Mouse (Mus musculus): ENCODE measurements around the gene Gsn. TPM values are rescaled to one million over a fixed set of nuclear protein-coding genes. Genes with fewer than 3 reads are reported as not detected.
A peak's percentile ranks its signal among the peaks of the same experiment; 100 is the strongest.

Gene Gsn
- polyA plus RNA-seq, 1 experiment from 2014 or later: 204 TPM

DNA sequence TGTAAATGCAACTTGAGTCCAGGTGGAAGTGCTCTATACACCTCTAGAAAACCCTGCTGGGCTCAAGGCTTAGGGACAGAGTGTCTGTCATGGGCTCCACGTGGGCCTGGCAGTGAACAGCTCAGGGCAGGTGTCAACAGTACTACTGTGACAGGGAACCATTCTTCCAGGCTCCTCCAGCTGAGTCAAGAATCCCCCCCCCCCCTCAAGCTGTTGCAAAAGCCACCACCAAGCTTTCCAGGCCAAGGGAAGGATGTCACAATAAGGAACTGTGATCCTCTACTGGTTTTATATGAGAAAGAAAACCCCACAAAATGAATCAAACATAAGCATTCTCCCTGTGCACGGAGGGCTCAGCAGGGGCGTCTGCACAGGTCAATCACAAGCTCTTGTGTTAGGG is 58.1 kb downstream of the Gsn start:
- Histone ChIP-seq H3K4me3 (ENCODE audit: low read depth, low read length) (no peak overlapping the region), H3K9me3 (ENCODE audit: control insufficient read depth, low read depth, low read length) (no peaks in the 10 kb centered on the region), H3K4me1 (ENCODE audit: control insufficient read depth, insufficient read depth, low read length) (0 out of 2 replicates have a peak, but pooled peaks cover 3% of the 10 kb centered on the region), H3K4me2 (replicated peaks; ENCODE audit: low read depth, low read length) (no peak overlapping the region), H3K27ac (ENCODE audit: low read length) (no peak overlapping the region), H3K27me3 (ENCODE audit: control insufficient read depth, insufficient read depth, low read length) (no peaks in the 10 kb centered on the region), H3K36me3 (ENCODE audit: control insufficient read depth, insufficient read depth, low read length) (peaks cover 11% of the 10 kb centered on the region; the same call in 1 of the 2 replicates), H3K9ac (replicated peaks; ENCODE audit: low read depth, low read length) (no peak overlapping the region)
- ATAC-seq (ENCODE audit: insufficient number of reproducible peaks, insufficient read depth, low FRiP score, low read depth): no peak
- WGBS: 55% methylated on average over 3 of the region's 3 CpGs

DNA sequence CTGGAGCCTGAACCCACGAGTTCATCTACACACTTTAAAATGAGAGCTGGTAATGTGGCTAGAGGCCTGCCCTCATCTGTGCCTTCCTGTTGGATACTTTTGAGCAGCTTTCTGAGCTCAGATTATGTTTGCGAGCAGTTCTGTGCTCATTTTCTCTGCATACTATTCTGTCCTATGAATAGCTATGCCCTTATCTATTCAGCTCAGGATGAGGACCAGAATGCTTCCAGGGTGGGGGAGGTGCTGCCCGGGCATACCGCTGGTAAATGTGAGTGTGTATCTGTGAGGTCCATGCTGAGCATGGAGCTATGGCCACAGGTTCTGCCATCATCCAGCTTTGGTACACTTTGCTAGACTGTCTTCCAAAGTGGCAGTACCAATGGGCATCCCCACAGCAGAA is 61.4 kb downstream of the Gsn start:
- ATAC-seq (ENCODE audit: insufficient number of reproducible peaks, insufficient read depth, low FRiP score, low read depth): no peak
- WGBS: 83% methylated on average over 4 of the region's 4 CpGs
- no peak overlapping the region for H3K27ac ChIP-seq (ENCODE audit: low read length)
- H3K27me3 ChIP-seq (ENCODE audit: control insufficient read depth, insufficient read depth, low read length): no peaks in the 10 kb centered on the region
- H3K4me1 ChIP-seq (ENCODE audit: control insufficient read depth, insufficient read depth, low read length): 0 out of 2 replicates have a peak, but pooled peaks cover 3% of the 10 kb centered on the region
- no peak overlapping the region for H3K9ac ChIP-seq (replicated peaks; ENCODE audit: low read depth, low read length)
- no peak overlapping the region for H3K4me3 ChIP-seq (ENCODE audit: low read depth, low read length)
- no peak overlapping the region for H3K4me2 ChIP-seq (replicated peaks; ENCODE audit: low read depth, low read length)
- H3K36me3 ChIP-seq (ENCODE audit: control insufficient read depth, insufficient read depth, low read length): peaks cover 22% of the 10 kb centered on the region; the same call in 1 of the 2 replicates
- H3K9me3 ChIP-seq (ENCODE audit: control insufficient read depth, low read depth, low read length): no peaks in the 10 kb centered on the region

DNA sequence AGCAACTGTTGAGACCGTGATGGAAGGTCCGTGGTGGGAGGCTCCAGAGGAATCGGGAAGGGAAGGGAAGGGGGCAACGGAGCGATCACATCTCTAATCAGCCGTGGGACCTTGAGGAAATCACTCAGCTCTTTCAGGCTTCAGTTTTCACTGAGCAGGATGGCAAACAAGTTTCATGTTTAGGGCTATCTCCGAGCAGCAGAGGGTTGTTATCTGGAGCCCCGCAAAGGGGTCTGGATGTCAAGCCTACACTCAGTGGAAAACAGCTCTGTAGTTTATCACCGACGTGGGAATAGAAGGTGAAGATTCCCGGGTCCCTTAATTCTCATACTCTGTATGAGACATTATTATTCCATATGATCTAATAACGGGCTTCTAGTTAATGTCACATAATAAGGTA is 62.2 kb downstream of the Gsn start:
- Histone ChIP-seq H3K27me3 (ENCODE audit: control insufficient read depth, insufficient read depth, low read length) (no peaks in the 10 kb centered on the region), H3K9ac (replicated peaks; ENCODE audit: low read depth, low read length) (no peak overlapping the region), H3K4me1 (ENCODE audit: control insufficient read depth, insufficient read depth, low read length) (0 out of 2 replicates have a peak, but pooled peaks cover 3% of the 10 kb centered on the region), H3K9me3 (ENCODE audit: control insufficient read depth, low read depth, low read length) (no peaks in the 10 kb centered on the region), H3K27ac (ENCODE audit: low read length) (no peak overlapping the region), H3K4me3 (ENCODE audit: low read depth, low read length) (no peak overlapping the region), H3K36me3 (ENCODE audit: control insufficient read depth, insufficient read depth, low read length) (peaks cover 26% of the 10 kb centered on the region; the same call in 1 of the 2 replicates), H3K4me2 (replicated peaks; ENCODE audit: low read depth, low read length) (no peak overlapping the region)
- ATAC-seq (ENCODE audit: insufficient number of reproducible peaks, insufficient read depth, low FRiP score, low read depth): no peak
- whole genome bisulfite sequencing: 86% methylated on average over 12 of the region's 12 CpGs

DNA sequence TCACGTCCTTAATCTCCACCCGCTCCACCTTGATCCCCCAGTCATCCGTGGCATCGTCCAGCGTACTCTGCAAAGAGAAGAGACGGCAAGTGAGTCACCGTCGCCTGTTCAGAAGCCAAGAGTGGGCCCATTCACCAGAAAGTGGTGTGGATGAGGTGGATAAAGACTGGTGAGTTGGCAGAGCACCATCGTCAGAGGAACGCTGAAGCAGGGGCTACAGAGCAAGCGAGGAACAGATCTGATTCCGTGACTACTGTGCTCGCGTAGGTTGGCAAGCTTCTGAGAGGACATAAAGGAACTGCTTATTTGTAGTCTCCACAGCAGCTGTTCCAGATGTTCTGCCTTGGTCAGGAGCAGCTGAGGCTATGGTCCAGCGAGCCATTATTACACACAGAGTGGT is 64.2 kb downstream of the Gsn start:
- 92% methylated on average over 15 of the region's 15 CpGs for WGBS
- Histone ChIP-seq H3K9ac (replicated peaks; ENCODE audit: low read depth, low read length) (no peak overlapping the region), H3K27me3 (ENCODE audit: control insufficient read depth, insufficient read depth, low read length) (no peaks in the 10 kb centered on the region), H3K27ac (ENCODE audit: low read length) (no peak overlapping the region), H3K4me3 (ENCODE audit: low read depth, low read length) (no peak overlapping the region), H3K9me3 (ENCODE audit: control insufficient read depth, low read depth, low read length) (no peaks in the 10 kb centered on the region), H3K4me1 (ENCODE audit: control insufficient read depth, insufficient read depth, low read length) (no peaks in the 10 kb centered on the region), H3K36me3 (ENCODE audit: control insufficient read depth, insufficient read depth, low read length) (peaks cover 28% of the 10 kb centered on the region; the same call in 1 of the 2 replicates), H3K4me2 (replicated peaks; ENCODE audit: low read depth, low read length) (no peak overlapping the region)
- no peak for ATAC-seq (ENCODE audit: insufficient number of reproducible peaks, insufficient read depth, low FRiP score, low read depth)

DNA sequence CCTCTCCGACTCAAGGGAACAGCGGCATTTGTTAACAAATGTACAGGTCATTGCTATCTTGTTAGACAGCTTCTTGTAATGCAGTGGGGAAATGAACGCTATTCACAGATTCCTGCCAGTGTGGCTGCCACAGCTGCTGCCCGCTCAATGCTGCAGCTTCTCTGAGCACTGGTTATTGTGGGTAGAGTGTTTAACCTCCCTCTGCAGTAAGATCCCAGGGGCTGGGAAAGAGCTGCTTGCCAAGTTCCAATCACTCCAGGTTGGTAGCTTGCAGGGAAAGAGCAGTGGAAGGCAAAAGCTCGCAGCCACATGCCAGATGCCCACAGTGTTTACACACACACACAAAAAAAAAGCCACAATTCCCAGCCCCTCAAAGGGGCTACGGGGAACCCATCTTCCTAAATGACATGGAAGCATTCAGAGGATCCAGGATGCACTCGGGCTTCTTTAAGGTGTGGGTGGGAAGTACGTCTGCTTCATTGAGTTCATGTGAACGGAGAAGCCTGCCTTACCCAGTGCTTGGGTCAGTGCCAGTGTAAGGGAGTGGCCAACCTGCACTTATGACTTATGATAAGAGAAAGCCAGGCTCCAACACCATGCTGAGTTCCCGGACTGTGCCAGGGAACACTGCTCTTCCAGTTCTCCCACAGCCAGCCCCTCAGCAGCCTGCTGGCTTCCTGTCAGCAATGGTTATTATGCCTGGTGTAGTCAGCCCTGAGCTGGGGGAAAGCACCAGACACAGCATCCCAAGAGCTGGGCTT is 66.4 kb downstream of the Gsn start:
- H3K4me2 ChIP-seq (replicated peaks; ENCODE audit: low read depth, low read length): no peak overlapping the region
- peak; percentile 50; the same call in 1 of the 2 replicates for ATAC-seq (ENCODE audit: insufficient number of reproducible peaks, insufficient read depth, low FRiP score, low read depth)
- H3K27ac ChIP-seq (ENCODE audit: low read length): no peak overlapping the region
- WGBS: 69% methylated on average over 10 of the region's 10 CpGs
- H3K4me3 ChIP-seq (ENCODE audit: low read depth, low read length): no peak overlapping the region
- H3K36me3 ChIP-seq (ENCODE audit: control insufficient read depth, insufficient read depth, low read length): peaks cover 17% of the 10 kb centered on the region; the same call in 1 of the 2 replicates
- H3K27me3 ChIP-seq (ENCODE audit: control insufficient read depth, insufficient read depth, low read length): no peaks in the 10 kb centered on the region
- H3K4me1 ChIP-seq (ENCODE audit: control insufficient read depth, insufficient read depth, low read length): 0 out of 2 replicates have a peak, but pooled peaks cover 2% of the 10 kb centered on the region
- H3K9ac ChIP-seq (replicated peaks; ENCODE audit: low read depth, low read length): no peak overlapping the region
- no peaks in the 10 kb centered on the region for H3K9me3 ChIP-seq (ENCODE audit: control insufficient read depth, low read depth, low read length)

DNA sequence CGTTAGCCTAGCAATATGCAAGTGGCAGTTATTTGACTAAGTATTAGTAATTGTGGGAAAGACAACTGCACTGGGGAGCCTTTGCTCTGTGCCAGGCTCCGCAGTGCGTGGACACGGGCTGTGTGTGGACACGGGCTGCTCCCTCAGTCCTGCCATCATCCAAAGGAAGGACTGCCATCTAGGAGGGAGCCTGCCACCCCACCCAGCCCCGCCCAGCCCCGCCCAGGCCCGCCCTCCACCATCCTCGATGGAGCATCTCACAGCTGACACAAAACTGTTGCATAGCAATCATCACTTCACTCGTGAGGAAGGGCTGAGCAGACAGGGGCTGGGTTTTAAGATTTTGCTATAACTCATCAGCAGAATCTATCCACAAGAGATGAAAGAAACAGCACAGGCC is 69.8 kb downstream of the Gsn start:
- Histone ChIP-seq H3K36me3 (ENCODE audit: control insufficient read depth, insufficient read depth, low read length) (peaks cover 13% of the 10 kb centered on the region; the same call in 1 of the 2 replicates), H3K9ac (replicated peaks; ENCODE audit: low read depth, low read length) (no peak overlapping the region), H3K4me1 (ENCODE audit: control insufficient read depth, insufficient read depth, low read length) (peaks cover 7% of the 10 kb centered on the region; the same call in 1 of the 2 replicates), H3K27ac (ENCODE audit: low read length) (no peak overlapping the region), H3K27me3 (ENCODE audit: control insufficient read depth, insufficient read depth, low read length) (no peaks in the 10 kb centered on the region), H3K9me3 (ENCODE audit: control insufficient read depth, low read depth, low read length) (no peaks in the 10 kb centered on the region), H3K4me2 (replicated peaks; ENCODE audit: low read depth, low read length) (no peak overlapping the region), H3K4me3 (ENCODE audit: low read depth, low read length) (no peak overlapping the region)
- WGBS: 60% methylated on average over 10 of the region's 10 CpGs
- no peak; the same call in 1 of the 2 replicates for ATAC-seq (ENCODE audit: insufficient number of reproducible peaks, insufficient read depth, low FRiP score, low read depth)

DNA sequence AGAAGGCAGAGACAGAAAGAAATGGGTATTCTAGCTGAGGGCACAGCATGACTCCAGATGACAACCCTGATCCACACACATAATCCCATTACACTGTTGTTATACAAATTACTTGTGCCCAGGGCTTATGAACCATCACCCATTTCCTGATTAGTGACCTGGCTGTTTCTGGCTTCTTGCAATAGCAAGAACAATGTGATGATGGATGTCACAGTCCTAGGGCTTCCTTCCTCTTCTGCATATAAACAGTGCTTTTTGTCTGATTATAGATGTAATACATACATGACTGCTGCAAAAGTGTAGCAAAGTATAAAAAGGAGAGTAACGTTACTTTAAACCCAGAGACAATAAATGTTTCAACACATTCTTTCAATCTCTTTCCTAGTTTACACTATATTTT is 70.8 kb downstream of the Gsn start:
- ATAC-seq (ENCODE audit: insufficient number of reproducible peaks, insufficient read depth, low FRiP score, low read depth): no peak
- Histone ChIP-seq H3K27ac (ENCODE audit: low read length) (no peak overlapping the region), H3K27me3 (ENCODE audit: control insufficient read depth, insufficient read depth, low read length) (no peaks in the 10 kb centered on the region), H3K4me1 (ENCODE audit: control insufficient read depth, insufficient read depth, low read length) (peaks cover 7% of the 10 kb centered on the region; the same call in 1 of the 2 replicates), H3K4me3 (ENCODE audit: low read depth, low read length) (no peak overlapping the region), H3K9ac (replicated peaks; ENCODE audit: low read depth, low read length) (no peak overlapping the region), H3K4me2 (replicated peaks; ENCODE audit: low read depth, low read length) (no peak overlapping the region), H3K9me3 (ENCODE audit: control insufficient read depth, low read depth, low read length) (no peaks in the 10 kb centered on the region), H3K36me3 (ENCODE audit: control insufficient read depth, insufficient read depth, low read length) (peaks cover 5% of the 10 kb centered on the region; the same call in 1 of the 2 replicates)
- WGBS: 27% methylated on average over 1 of the region's 1 CpGs

DNA sequence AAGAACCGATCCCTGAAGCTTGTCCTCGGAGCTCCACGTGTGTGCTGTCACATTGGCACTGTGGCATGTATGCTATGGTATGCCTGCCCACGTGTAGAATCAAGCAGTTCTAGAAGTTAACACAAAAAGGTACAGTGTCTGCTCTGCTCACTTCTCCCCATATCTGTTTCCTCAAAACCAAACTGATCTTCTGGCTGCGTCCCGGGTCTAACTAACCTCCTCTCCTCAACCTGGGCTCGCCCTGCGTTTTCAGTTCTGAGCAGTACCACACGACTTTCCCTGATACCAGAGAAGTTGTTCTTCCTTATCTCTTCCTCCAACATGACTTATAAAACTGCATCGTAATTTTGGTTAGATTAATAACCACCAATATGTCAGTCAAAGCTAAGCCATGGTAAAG is 71.4 kb downstream of the Gsn start:
- ATAC-seq (ENCODE audit: insufficient number of reproducible peaks, insufficient read depth, low FRiP score, low read depth): no peak
- no peaks in the 10 kb centered on the region for H3K9me3 ChIP-seq (ENCODE audit: control insufficient read depth, low read depth, low read length)
- peaks cover 7% of the 10 kb centered on the region; the same call in 1 of the 2 replicates for H3K4me1 ChIP-seq (ENCODE audit: control insufficient read depth, insufficient read depth, low read length)
- 57% methylated on average over 10 of the region's 10 CpGs for WGBS
- H3K9ac ChIP-seq (replicated peaks; ENCODE audit: low read depth, low read length): no peak overlapping the region
- no peak overlapping the region for H3K4me2 ChIP-seq (replicated peaks; ENCODE audit: low read depth, low read length)
- H3K4me3 ChIP-seq (ENCODE audit: low read depth, low read length): no peak overlapping the region
- H3K36me3 ChIP-seq (ENCODE audit: control insufficient read depth, insufficient read depth, low read length): peaks cover 5% of the 10 kb centered on the region; the same call in 1 of the 2 replicates
- no peaks in the 10 kb centered on the region for H3K27me3 ChIP-seq (ENCODE audit: control insufficient read depth, insufficient read depth, low read length)
- H3K27ac ChIP-seq (ENCODE audit: low read length): no peak overlapping the region

Measured in stomach, embryonic 14.5 days (tissue).